ENCODE assay signal across 22 mouse cellular contexts in the genomic region with DNA sequence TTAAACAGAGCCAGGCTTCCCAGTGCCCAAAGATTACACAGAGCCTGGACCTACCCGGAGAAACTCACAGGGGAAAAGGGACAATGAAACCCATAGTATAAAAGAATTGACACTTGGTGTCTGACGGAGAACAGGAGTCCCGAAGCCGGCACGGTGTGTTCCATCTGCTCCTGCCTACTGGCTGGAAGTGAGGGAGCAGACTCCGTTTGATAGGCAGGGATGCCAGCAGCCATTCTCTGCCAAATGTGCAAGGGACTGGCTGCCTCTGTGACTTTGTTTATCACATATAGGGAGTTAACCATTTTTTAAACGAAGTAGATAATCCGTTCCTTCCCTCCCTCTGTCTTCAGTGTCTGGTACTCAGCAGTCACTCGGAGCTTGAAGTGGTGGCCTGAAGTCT.
DNase-seq lines count a peak whose midpoint lies in the region; ATAC-seq and TF ChIP-seq lines count a peak whose summit lies in the region.
"Had no signal": no experiment of that assay in that cellular context is flagged by ENCODE, and none has a peak within 500 bp of the region (broad histone marks: within the 10 kb centered on the region; RNA-seq: fewer than 3 reads in every experiment).

No protein-coding gene starts in this region.

- no peak overlapping the region for H3K9ac ChIP-seq in liver, postnatal 0 days (replicated peaks)
- H3K9ac ChIP-seq: forebrain, embryonic 13.5 days; limb, embryonic 13.5 days; liver, embryonic 14.5 days; neural tube, embryonic 13.5 days had no signal

- WGBS in thymus, adult 2 months, result 94% methylated on average over 9 of the region's 9 CpGs
- 88% methylated on average over 9 of the region's 9 CpGs for WGBS in liver, postnatal 0 days (ENCODE audit: insufficient replicate concordance)

- no peak for TF ChIP-seq CTCF in brain, embryonic 14.5 days (IDR thresholded peaks at IDR 0.05; ENCODE audit: borderline replicate concordance, extremely low read depth, insufficient read depth, insufficient read length)
- TF ChIP-seq CTCF in thymus, adult 2 months (IDR thresholded peaks at IDR 0.05; ENCODE audit: borderline replicate concordance, control insufficient read depth, extremely low read depth, insufficient read depth, low read length, poor library complexity), result no peak
- TF ChIP-seq CTCF in liver, postnatal 0 days (IDR thresholded peaks at IDR 0.05; ENCODE audit: low read depth), result no peak

- TF ChIP-seq POLR2A in brain, embryonic 14.5 days (IDR thresholded peaks at IDR 0.05; ENCODE audit: borderline replicate concordance, extremely low read depth, insufficient read depth, insufficient read length, poor library complexity, severe bottlenecking), result no peak
- no peak for TF ChIP-seq POLR2A in thymus, adult 2 months (IDR thresholded peaks at IDR 0.05; ENCODE audit: control insufficient read depth, extremely low read depth, insufficient read depth, low read length, poor library complexity)

- no peak overlapping the region for H3K4me3 ChIP-seq in thymus, adult 2 months (ENCODE audit: control insufficient read depth, insufficient read depth, low read length)
- no peak overlapping the region for H3K4me3 ChIP-seq in liver, postnatal 0 days (ENCODE audit: low read depth, low read length)
- H3K4me3 ChIP-seq: embryonic facial prominence, embryonic 10.5 days; forebrain, embryonic 13.5 days; gastrocnemius, adult 2 months; heart, embryonic 10.5 days; limb, embryonic 13.5 days; neural tube, embryonic 13.5 days had no signal

- peak; percentile 44 to 68 for DNase-seq in layer of hippocampus, adult 18-20 months (ENCODE audit: low spot score in 2 of 2)
- DNase-seq in layer of hippocampus, postnatal 25 days (ENCODE audit: extremely low spot score in 1 of 2, low spot score in 1 of 2), result no peak
- peak; percentile 80 for DNase-seq in brain, embryonic 14.5 days (ENCODE audit: low read depth)
- peak; percentile 76 for DNase-seq in cerebellum, adult 11-12 months
- DNase-seq in cerebellum, postnatal 14 days, result peak; percentile 71 to 84
- no peak for DNase-seq in thymus, adult 2 months
- DNase-seq in liver, postnatal 0 days, result no peak
- DNase-seq: adrenal gland, adult 2 months; gastrocnemius, adult 2 months; kidney, adult 8-10 months; kidney, postnatal 36 days; right cerebral cortex, adult 18-20 months; thymus, postnatal 4 days had no signal

- H3K9me3 ChIP-seq in liver, postnatal 0 days (ENCODE audit: low read length), result no peaks in the 10 kb centered on the region
- H3K9me3 ChIP-seq: heart, embryonic 10.5 days; neural tube, embryonic 13.5 days had no signal

- no peak for TF ChIP-seq EP300 in liver, postnatal 0 days (IDR thresholded peaks at IDR 0.05; ENCODE audit: low read depth)

- H3K27ac ChIP-seq in thymus, adult 2 months (ENCODE audit: control insufficient read depth, insufficient read depth, low read length), result no peak overlapping the region
- H3K27ac ChIP-seq in liver, postnatal 0 days (ENCODE audit: low read depth), result no peak overlapping the region
- H3K27ac ChIP-seq: embryonic facial prominence, embryonic 10.5 days; forebrain, embryonic 13.5 days; gastrocnemius, adult 2 months; heart, embryonic 10.5 days; limb, embryonic 13.5 days; liver, embryonic 14.5 days; macrophage; neural tube, embryonic 13.5 days; stomach, postnatal 0 days had no signal

- H3K4me1 ChIP-seq in thymus, adult 2 months (replicated peaks; ENCODE audit: control insufficient read depth, insufficient read depth, low read length), result no peaks in the 10 kb centered on the region
- H3K4me1 ChIP-seq in liver, postnatal 0 days (ENCODE audit: insufficient read depth), result no peaks in the 10 kb centered on the region

- no peaks in the 10 kb centered on the region for H3K27me3 ChIP-seq in thymus, adult 2 months (ENCODE audit: control insufficient read depth, insufficient read depth, low read length)
- H3K27me3 ChIP-seq in liver, postnatal 0 days (ENCODE audit: insufficient read depth, low read length), result no peaks in the 10 kb centered on the region
- H3K27me3 ChIP-seq: neural tube, embryonic 13.5 days had no signal

- no peaks in the 10 kb centered on the region for H3K36me3 ChIP-seq in thymus, adult 2 months (ENCODE audit: control insufficient read depth, insufficient read depth, low read length)
- H3K36me3 ChIP-seq in liver, postnatal 0 days (replicated peaks; ENCODE audit: insufficient read depth, low read length), result peaks cover 33% of the 10 kb centered on the region

- H3K4me2 ChIP-seq in liver, postnatal 0 days (ENCODE audit: low read depth, low read length), result no peak overlapping the region
- H3K4me2 ChIP-seq: forebrain, embryonic 13.5 days; limb, embryonic 13.5 days; midbrain, embryonic 11.5 days; neural tube, embryonic 13.5 days had no signal

- ATAC-seq in liver, postnatal 0 days, result no peak
- ATAC-seq: forebrain, embryonic 13.5 days had no signal

Comparison
In these comparisons a context has a peak if more than half of its experiments do, and no peak if none do; other contexts are left out.
1. DNase-seq: peak in layer of hippocampus, adult 18-20 months (2 of 2), brain, embryonic 14.5 days (single experiment), cerebellum, adult 11-12 months (single experiment) and cerebellum, postnatal 14 days (2 of 2); none in layer of hippocampus, postnatal 25 days (0 of 2), thymus, adult 2 months (single experiment) and liver, postnatal 0 days (single experiment).